Mouse (Mus musculus) MEL (cell line): ENCODE results near the gene Ginm1. TPM values are rescaled to one million over a fixed set of nuclear protein-coding genes. Genes with fewer than 3 reads are reported as not detected.
A peak's percentile ranks its signal among the peaks of the same experiment; 100 is the strongest.

ENCODE experiments used
- DNase-seq: peaks from one replicate; pipeline ENCODE4 v3.0.0; 2011; ENCODE audit warnings: low read depth, low spot score
- H3K27ac ChIP-seq: 2 replicates; pipeline ENCODE4 v1.5.1; 2012; ENCODE audit warnings: low read depth, mild to moderate bottlenecking, control low read depth, low read length, moderate library complexity; ENCODE audit not compliant: control insufficient read depth
- H3K27me3 ChIP-seq, 2 experiments: fragments of 150-350 bp in 1 of 2; sonication (generic) in 1 of 2; 2 replicates each; pipeline ENCODE4 v1.6.1; 2012; ENCODE audit warnings: low read length in 2 of 2, mild to moderate bottlenecking in 2 of 2, improper control_type of control experiment in 1 of 2, moderate library complexity in 1 of 2; ENCODE audit not compliant: insufficient read depth in 2 of 2, control insufficient read depth in 1 of 2
- H3K36me3 ChIP-seq, 2 experiments: 2 replicates each; pipeline ENCODE4 v1.6.1; 2012 to 2014; ENCODE audit warnings: low read length in 2 of 2, improper control_type of control experiment in 1 of 2, inconsistent platforms in 1 of 2, mild to moderate bottlenecking in 1 of 2; ENCODE audit not compliant: insufficient read depth in 2 of 2, control insufficient read depth in 1 of 2
- H3K4me1 ChIP-seq, 2 experiments: fragments of 150-350 bp in 1 of 2; sonication (generic) in 1 of 2; 2 replicates each; pipeline ENCODE4 v1.6.1; 2012; ENCODE audit warnings: low read length in 2 of 2, improper control_type of control experiment in 1 of 2, mild to moderate bottlenecking in 1 of 2; ENCODE audit not compliant: insufficient read depth in 2 of 2, control insufficient read depth in 1 of 2
- H3K4me3 ChIP-seq, 2 experiments: fragments of 150-350 bp in 1 of 2; sonication (generic) in 1 of 2; 2 replicates each; pipeline ENCODE4 v1.5.1; 2012; ENCODE audit warnings: low read depth in 2 of 2, low read length in 2 of 2, mild to moderate bottlenecking in 2 of 2, moderate library complexity in 2 of 2, control low read depth in 1 of 2, improper control_type of control experiment in 1 of 2; ENCODE audit not compliant: control insufficient read depth in 1 of 2, insufficient read depth in 1 of 2
- H3K79me2 ChIP-seq: 2 replicates; pipeline ENCODE4 v1.6.1; 2012; ENCODE audit warnings: mild to moderate bottlenecking, low read length, moderate library complexity; ENCODE audit not compliant: control insufficient read depth, poor library complexity, insufficient read depth
- H3K9ac ChIP-seq: 2 replicates; pipeline ENCODE4 v1.6.1; 2012; ENCODE audit warnings: low read depth, mild to moderate bottlenecking, control low read depth, low read length, moderate library complexity; ENCODE audit not compliant: control insufficient read depth, poor library complexity, severe bottlenecking
- H3K9me3 ChIP-seq: fragments of 150-350 bp; sonication (generic); replicated peaks from 2 replicates; pipeline ENCODE4 v1.6.1; 2012; ENCODE audit warnings: mild to moderate bottlenecking, low read length, improper control_type of control experiment, moderate library complexity; ENCODE audit not compliant: insufficient read depth
- CHD1 ChIP-seq: IDR thresholded peaks from 2 replicates; pipeline ENCODE4 v1.6.1; 2012; ENCODE audit warnings: low read depth, mild to moderate bottlenecking, inconsistent platforms, low read length, improper control_type of control experiment
- CHD2 ChIP-seq: IDR thresholded peaks from 2 replicates; pipeline ENCODE4 v1.6.1; 2011; ENCODE audit warnings: low read length, improper control_type of control experiment
- CTCF ChIP-seq, 3 experiments: IDR thresholded peaks in 2 of 3; conservative IDR thresholded peaks in 1 of 3; 2 replicates each; pipeline ENCODE4 v1.5.1; 2011 to 2012; ENCODE audit warnings: low read length in 3 of 3, low read depth in 2 of 3, mild to moderate bottlenecking in 2 of 3, improper control_type of control experiment in 1 of 3, inconsistent platforms in 1 of 3, mixed read lengths in 1 of 3, moderate library complexity in 1 of 3; ENCODE audit not compliant: control insufficient read depth in 1 of 3, insufficient read depth in 1 of 3, poor library complexity in 1 of 3, severe bottlenecking in 1 of 3
- ELF1 ChIP-seq: IDR thresholded peaks from 2 replicates; pipeline ENCODE4 v1.6.1; 2014; ENCODE audit warnings: low read depth, mild to moderate bottlenecking, inconsistent platforms, low read length, improper control_type of control experiment, moderate library complexity
- ETS1 ChIP-seq: IDR thresholded peaks from 2 replicates; pipeline ENCODE4 v1.6.1; 2012; ENCODE audit warnings: low read depth, mild to moderate bottlenecking, inconsistent platforms, low read length, improper control_type of control experiment, moderate library complexity
- GATA1 ChIP-seq: IDR thresholded peaks from 2 replicates; pipeline ENCODE4 v1.6.1; 2011; ENCODE audit warnings: low read depth, low read length, improper control_type of control experiment
- JUND ChIP-seq: IDR thresholded peaks from 2 replicates; pipeline ENCODE4 v1.6.1; 2011; ENCODE audit warnings: low read depth, mild to moderate bottlenecking, improper control_type of control experiment, low read length
- MAFK ChIP-seq: IDR thresholded peaks from 2 replicates; pipeline ENCODE4 v1.6.1; 2011; ENCODE audit warnings: low read depth, mild to moderate bottlenecking, low read length, improper control_type of control experiment, borderline replicate concordance
- MAX ChIP-seq: IDR thresholded peaks from 2 replicates; pipeline ENCODE4 v1.6.1; 2011; ENCODE audit warnings: low read length, improper control_type of control experiment
- MAZ ChIP-seq: IDR thresholded peaks from 2 replicates; pipeline ENCODE4 v1.6.1; 2012; ENCODE audit warnings: low read depth, mild to moderate bottlenecking, inconsistent platforms, low read length, improper control_type of control experiment
- MEF2A ChIP-seq: IDR thresholded peaks from 2 replicates; pipeline ENCODE4 v1.6.1; 2014; ENCODE audit warnings: low read depth, mild to moderate bottlenecking, inconsistent platforms, low read length, improper control_type of control experiment; ENCODE audit not compliant: poor library complexity, insufficient replicate concordance, severe bottlenecking; ENCODE audit errors: extremely low read depth
- MXI1 ChIP-seq: IDR thresholded peaks from 2 replicates; pipeline ENCODE4 v1.6.1; 2011; ENCODE audit warnings: mild to moderate bottlenecking, low read depth, low read length, improper control_type of control experiment
- MYB ChIP-seq: IDR thresholded peaks from 2 replicates; pipeline ENCODE4 v1.6.1; 2011; ENCODE audit warnings: mild to moderate bottlenecking, low read depth, low read length, improper control_type of control experiment
- MYC ChIP-seq: IDR thresholded peaks from 2 replicates; pipeline ENCODE4 v1.6.1; 2011; ENCODE audit warnings: low read depth, mild to moderate bottlenecking, low read length, improper control_type of control experiment, moderate library complexity
- POLR2A ChIP-seq, 2 experiments: IDR thresholded peaks; 2 replicates each; pipeline ENCODE4 v1.6.1; 2011 to 2012; ENCODE audit warnings: low read length in 2 of 2, mild to moderate bottlenecking in 2 of 2, control low read depth in 1 of 2, improper control_type of control experiment in 1 of 2, low read depth in 1 of 2, moderate library complexity in 1 of 2; ENCODE audit not compliant: control insufficient read depth in 1 of 2, insufficient read depth in 1 of 2, poor library complexity in 1 of 2
- POLR2AphosphoS5 ChIP-seq: IDR thresholded peaks from 2 replicates; pipeline ENCODE4 v1.6.1; 2012; ENCODE audit warnings: low read depth, borderline replicate concordance, mild to moderate bottlenecking, inconsistent platforms, low read length, moderate library complexity, mixed read lengths
- SIN3A ChIP-seq: IDR thresholded peaks from 2 replicates; pipeline ENCODE4 v1.6.1; 2012; ENCODE audit warnings: low read length, improper control_type of control experiment, inconsistent platforms
- SMC3 ChIP-seq: IDR thresholded peaks from 2 replicates; pipeline ENCODE4 v1.6.1; 2011; ENCODE audit warnings: low read depth, low read length, improper control_type of control experiment
- TAL1 ChIP-seq: IDR thresholded peaks from 2 replicates; pipeline ENCODE4 v1.6.1; 2012; ENCODE audit warnings: mild to moderate bottlenecking, inconsistent platforms, low read length, moderate library complexity, mixed read lengths
- TBP ChIP-seq: IDR thresholded peaks from 2 replicates; pipeline ENCODE4 v1.8.0; 2011; ENCODE audit warnings: low read depth, low read length, improper control_type of control experiment
- TCF12 ChIP-seq: IDR thresholded peaks from 2 replicates; pipeline ENCODE4 v1.6.1; 2014; ENCODE audit warnings: low read depth, mild to moderate bottlenecking, inconsistent platforms, low read length, improper control_type of control experiment, moderate library complexity
- UBTF ChIP-seq: IDR thresholded peaks from 2 replicates; pipeline ENCODE4 v1.6.1; 2012; ENCODE audit warnings: low read depth, mild to moderate bottlenecking, inconsistent platforms, low read length, improper control_type of control experiment, moderate library complexity, borderline replicate concordance; ENCODE audit not compliant: insufficient read depth
- USF1 ChIP-seq: IDR thresholded peaks from 2 replicates; pipeline ENCODE4 v1.6.1; 2014; ENCODE audit warnings: low read depth, mild to moderate bottlenecking, inconsistent platforms, low read length, improper control_type of control experiment, moderate library complexity
- USF2 ChIP-seq, 2 experiments: IDR thresholded peaks; 2 replicates each; pipeline ENCODE4 v1.6.1; 2011 to 2012; ENCODE audit warnings: improper control_type of control experiment in 2 of 2, low read length in 2 of 2, borderline replicate concordance in 1 of 2, inconsistent platforms in 1 of 2, low read depth in 1 of 2, mild to moderate bottlenecking in 1 of 2; ENCODE audit not compliant: insufficient read depth in 1 of 2
- ZC3H11A ChIP-seq: IDR thresholded peaks from 2 replicates; pipeline ENCODE4 v1.6.1; 2012; ENCODE audit warnings: low read depth, mild to moderate bottlenecking, inconsistent platforms, low read length, improper control_type of control experiment
- ZKSCAN1 ChIP-seq: IDR thresholded peaks from 2 replicates; pipeline ENCODE4 v1.6.1; 2012; ENCODE audit warnings: low read depth, mild to moderate bottlenecking, inconsistent platforms, low read length, improper control_type of control experiment, moderate library complexity
- ZMIZ1 ChIP-seq: IDR thresholded peaks from 2 replicates; pipeline ENCODE4 v1.6.1; 2012; ENCODE audit warnings: low read depth, mild to moderate bottlenecking, inconsistent platforms, low read length, improper control_type of control experiment, moderate library complexity
- ZNF384 ChIP-seq: IDR thresholded peaks from 2 replicates; pipeline ENCODE4 v1.6.1; 2012; ENCODE audit warnings: low read depth, mild to moderate bottlenecking, inconsistent platforms, low read length, improper control_type of control experiment
- polyA plus RNA-seq, 2 experiments: library from polyadenylated mRNA; stranded (reverse) in 1 of 2; unstranded in 1 of 2; fragments of >175 nt in 1 of 2; fragments of >200 nt in 1 of 2; gene quantifications; 2 replicates each; pipeline versions ENCODE4 v1.2.1 to v1.2.4; 2012; ENCODE audit warnings: low replicate concordance in 2 of 2, low read depth in 1 of 2; ENCODE audit not compliant: insufficient read length in 2 of 2, insufficient read depth in 1 of 2, missing spikeins in 1 of 2
- total RNA-seq: library from RNA; depleted of rRNA; stranded (reverse); fragments of 300-350 nt; gene quantifications from 2 replicates; pipeline ENCODE4 v1.2.3, GENCODE M21; 2012

Gene Ginm1
- total and polyA plus RNA-seq, 3 experiments: 9.2 to 13.8 TPM; not detected in 1

- TF ChIP-seq ZC3H11A (peak; percentile 41), SMC3 (peak; percentile 67), CHD2 (no peak)
Measured at GRCm38 (mm10) chr10:7809937-7810336, 17.3 kb upstream of the Ginm1 start (continued).

GRCm38 (mm10) chr10:7802519-7803140, 10.0 kb upstream of the Ginm1 start:
- H3K9ac ChIP-seq: no peak overlapping the region
- no peak overlapping the region for H3K4me3 ChIP-seq
- H3K27me3 ChIP-seq: no peaks in the 10 kb centered on the region
- H3K79me2 ChIP-seq: no peaks in the 10 kb centered on the region
- H3K27ac ChIP-seq: no peak overlapping the region
- H3K4me1 ChIP-seq: peaks cover 0 to 8% of the 10 kb centered on the region in 2 experiments; a peak in 2 of 4 replicates
- H3K36me3 ChIP-seq: peaks cover 6 to 54% of the 10 kb centered on the region in 2 experiments
- DNase-seq: no peak
- no peaks in the 10 kb centered on the region for H3K9me3 ChIP-seq
- peak; percentile 79 for TF ChIP-seq ZNF384
- no peak for TF ChIP-seq UBTF

- Histone ChIP-seq H3K4me3 (no peak overlapping the region), H3K27me3 (no peaks in the 10 kb centered on the region), H3K9ac (no peak overlapping the region), H3K36me3 (peaks cover 6 to 49% of the 10 kb centered on the region in 2 experiments), H3K79me2 (no peaks in the 10 kb centered on the region), H3K4me1 (peaks cover 0 to 8% of the 10 kb centered on the region in 2 experiments; a peak in 2 of 4 replicates), H3K9me3 (no peaks in the 10 kb centered on the region), H3K27ac (no peak overlapping the region)
- peak; percentile 16 for DNase-seq
- no peak for TF ChIP-seq MEF2A
- TF ChIP-seq JUND: no peak
- no peak for TF ChIP-seq MAX
- no peak for TF ChIP-seq ELF1
- TF ChIP-seq MXI1: peak; percentile 42; the same call in 1 of the 2 replicates
- TF ChIP-seq MYB: no peak
- no peak for TF ChIP-seq TBP
- no peak for TF ChIP-seq MAFK
- no peak for TF ChIP-seq ZNF384
- TF ChIP-seq POLR2AphosphoS5: no peak
- TF ChIP-seq MYC: no peak
- 0 out of 2 replicates have a peak, but pooled peaks have one; percentile 12 for TF ChIP-seq TCF12
- no peak for TF ChIP-seq TAL1
- TF ChIP-seq GATA1: peak; percentile 53; the same call in 1 of the 2 replicates
- TF ChIP-seq SIN3A: no peak; the same call in 1 of the 2 replicates
- no peak for TF ChIP-seq CTCF (IDR thresholded peaks at IDR 0.05 in 2 of 3, conservative IDR thresholded peaks at IDR 0.05 in 1 of 3; ENCODE audit: control insufficient read depth in 1 of 3, insufficient read depth in 1 of 3, low read depth in 2 of 3, low read length in 3 of 3, poor library complexity in 1 of 3, severe bottlenecking in 1 of 3)
- TF ChIP-seq ETS1: peak; percentile 34; the same call in 1 of the 2 replicates
- TF ChIP-seq MAZ: no peak
- TF ChIP-seq USF1: peak; percentile 34; the same call in 1 of the 2 replicates
- no peak for TF ChIP-seq ZMIZ1
- TF ChIP-seq POLR2A (IDR thresholded peaks at IDR 0.05; ENCODE audit: control insufficient read depth in 1 of 2, insufficient read depth in 1 of 2, low read depth in 1 of 2, low read length in 2 of 2, poor library complexity in 1 of 2): no peak
- TF ChIP-seq SMC3: no peak
- no peak for TF ChIP-seq ZKSCAN1
- no peak for TF ChIP-seq USF2 (IDR thresholded peaks at IDR 0.05; ENCODE audit: borderline replicate concordance in 1 of 2, insufficient read depth in 1 of 2, low read depth in 1 of 2, low read length in 2 of 2)
- TF ChIP-seq ZC3H11A: no peak
- no peak for TF ChIP-seq UBTF
- TF ChIP-seq CHD1: no peak
Measured at GRCm38 (mm10) chr10:7801258-7801657, 8.6 kb upstream of the Ginm1 start.
